Mouse (Mus musculus): Measurements from ENCODE around the gene Klrc3. TPM values are rescaled to one million over a fixed set of nuclear protein-coding genes. Genes with fewer than 3 reads are reported as not detected.

Gene Klrc3
- polyA plus RNA-seq, 1 experiment from 2014 or later: not detected

Small RNA genes lying within 50 kb of the gene (microRNA-seq; reads per million reads assigned to microRNA genes)
- not detected for gene Mir680-1

Other genes starting within 250 kb of the Klrc3 start
- gene Clec1b, start 246.0 kb downstream of the Klrc3 start, polyA plus RNA-seq (2015; fragmentation: Nextera tagmentation; extraction: Ambion mirVana): 27.1 and 31.4 TPM in 2 replicates
- gene Clec9a, start 234.5 kb downstream of the Klrc3 start, polyA plus RNA-seq (2015; fragmentation: Nextera tagmentation; extraction: Ambion mirVana): 0.13 and 0.17 TPM in 2 replicates
- 0.19 and 0.37 TPM in 2 replicates for gene Clec1a, start 191.3 kb downstream of the Klrc3 start, polyA plus RNA-seq (2015; fragmentation: Nextera tagmentation; extraction: Ambion mirVana)
- 0.65 and 0.95 TPM in 2 replicates for gene Olr1, start 136.2 kb downstream of the Klrc3 start, polyA plus RNA-seq (2015; fragmentation: Nextera tagmentation; extraction: Ambion mirVana)
- not detected in 2 replicates for gene Tmem52b, start 130.8 kb downstream of the Klrc3 start, polyA plus RNA-seq (2015; fragmentation: Nextera tagmentation; extraction: Ambion mirVana)
- gene Gabarapl1, start 110.2 kb downstream of the Klrc3 start, polyA plus RNA-seq (2015; fragmentation: Nextera tagmentation; extraction: Ambion mirVana): 35.4 and 38.3 TPM in 2 replicates
- not detected in 2 replicates for gene Klre1, start 65.4 kb downstream of the Klrc3 start, polyA plus RNA-seq (2015; fragmentation: Nextera tagmentation; extraction: Ambion mirVana)
- 0.27 and 0.48 TPM in 2 replicates for gene Klrd1, start 51.6 kb downstream of the Klrc3 start, polyA plus RNA-seq (2015; fragmentation: Nextera tagmentation; extraction: Ambion mirVana)
- 0.25 and 0.32 TPM in 2 replicates for gene Klrk1, start 19.5 kb downstream of the Klrc3 start, polyA plus RNA-seq (2015; fragmentation: Nextera tagmentation; extraction: Ambion mirVana)
- gene Klrc2, start 17.4 kb upstream of the Klrc3 start, polyA plus RNA-seq (2015; fragmentation: Nextera tagmentation; extraction: Ambion mirVana): not detected in 2 replicates
- gene Klrc1, start 35.6 kb upstream of the Klrc3 start, polyA plus RNA-seq (2015; fragmentation: Nextera tagmentation; extraction: Ambion mirVana): not detected in 2 replicates
- not detected in 2 replicates for gene Klri1, start 73.8 kb upstream of the Klrc3 start, polyA plus RNA-seq (2015; fragmentation: Nextera tagmentation; extraction: Ambion mirVana)
- gene Klri2, start 97.1 kb upstream of the Klrc3 start, polyA plus RNA-seq (2015; fragmentation: Nextera tagmentation; extraction: Ambion mirVana): not detected in 2 replicates
- not detected in 2 replicates for gene Gm156, start 140.9 kb upstream of the Klrc3 start, polyA plus RNA-seq (2015; fragmentation: Nextera tagmentation; extraction: Ambion mirVana)
- not detected in 2 replicates for gene Gm17631, start 219.3 kb upstream of the Klrc3 start, polyA plus RNA-seq (2015; fragmentation: Nextera tagmentation; extraction: Ambion mirVana)
- 0.12 TPM in 1 of 2 replicates, not detected in the other for gene Klra17, start 233.3 kb upstream of the Klrc3 start, polyA plus RNA-seq (2015; fragmentation: Nextera tagmentation; extraction: Ambion mirVana)

All from liver, embryonic 13.5 days (tissue).